Mouse (Mus musculus) right cerebral cortex, postnatal 10 days (tissue): Measurements from ENCODE around the gene Olfr194.
"Not testable (repeated sequence)": the region's sequence is repeated elsewhere in the genome, so short reads cannot be mapped to it uniquely, and the experiment has no call there.

ENCODE experiments used
- DNase-seq, 2 experiments: peaks; one replicate each; pipeline ENCODE4 v3.0.0; 2021; ENCODE audit warnings: low spot score in 2 of 2

Olfr194 gene

DNA sequence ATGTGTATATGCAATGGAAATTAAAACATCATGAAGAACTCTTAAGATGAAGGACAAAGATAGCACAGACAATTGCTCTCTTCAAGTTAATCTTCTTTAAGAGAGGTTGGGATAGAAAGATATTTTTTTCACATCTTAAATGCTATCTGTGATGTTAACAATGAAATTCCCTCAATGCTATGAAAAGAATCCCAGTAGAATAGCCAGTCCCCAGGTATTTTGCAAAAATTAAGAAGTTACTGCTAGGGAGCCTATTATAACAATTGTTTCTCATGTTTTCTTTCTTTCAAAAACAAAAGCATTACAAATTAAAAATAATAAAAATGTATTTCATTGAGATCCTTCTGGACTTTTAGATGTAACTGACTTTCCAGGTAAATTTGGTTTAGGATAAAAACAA is at the start of gene Olfr194:
Gene Olfr194, minus strand, starts transcription at position 101 of the 400 bp plus-strand sequence.
- DNase-seq = no peak

DNA sequence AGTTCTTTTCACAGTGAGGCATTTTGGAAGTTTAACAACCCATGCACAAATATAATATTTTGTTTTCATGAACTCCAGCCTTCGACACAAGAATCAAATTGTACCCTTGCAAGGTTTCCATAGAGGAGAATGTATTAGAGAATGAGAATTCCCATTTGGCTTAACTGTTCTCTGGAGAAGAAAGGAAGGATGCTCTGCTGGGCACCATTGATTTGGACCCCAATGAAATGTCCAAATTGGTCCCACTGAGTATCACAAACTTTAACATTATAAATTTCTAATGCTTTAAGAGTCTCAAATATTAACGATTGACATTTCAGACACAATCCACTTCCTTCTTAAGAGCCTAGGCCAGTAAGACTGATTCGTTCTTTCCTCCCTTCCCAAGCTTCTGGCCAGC is 49.5 kb upstream of the Olfr194 start, which contains the start of gene Olfr196:
Gene Olfr196, minus strand, starts transcription at position 101 of the 400 bp plus-strand sequence.
- DNase-seq = no peak

DNA sequence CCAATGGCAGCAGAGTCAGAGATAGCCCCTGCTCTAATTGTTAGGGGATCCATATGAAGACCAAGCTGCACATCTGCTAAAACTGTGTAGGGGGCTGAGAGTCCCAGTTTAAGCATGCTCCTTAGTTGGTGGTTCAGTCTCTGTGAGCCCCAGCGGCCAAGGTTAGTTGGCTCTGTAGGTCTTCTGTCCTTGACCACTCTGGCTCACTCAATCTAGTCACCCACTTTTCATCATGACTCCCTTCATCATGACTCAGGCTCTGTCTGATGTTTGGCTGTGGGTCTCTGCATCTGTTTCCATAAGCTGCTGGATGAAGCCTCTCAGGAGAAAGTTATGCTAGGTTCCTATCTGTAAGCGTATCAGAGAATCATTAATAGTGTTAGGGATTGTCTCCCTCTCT is 31.1 kb upstream of the Olfr194 start:
- DNase-seq = no peak

DNA sequence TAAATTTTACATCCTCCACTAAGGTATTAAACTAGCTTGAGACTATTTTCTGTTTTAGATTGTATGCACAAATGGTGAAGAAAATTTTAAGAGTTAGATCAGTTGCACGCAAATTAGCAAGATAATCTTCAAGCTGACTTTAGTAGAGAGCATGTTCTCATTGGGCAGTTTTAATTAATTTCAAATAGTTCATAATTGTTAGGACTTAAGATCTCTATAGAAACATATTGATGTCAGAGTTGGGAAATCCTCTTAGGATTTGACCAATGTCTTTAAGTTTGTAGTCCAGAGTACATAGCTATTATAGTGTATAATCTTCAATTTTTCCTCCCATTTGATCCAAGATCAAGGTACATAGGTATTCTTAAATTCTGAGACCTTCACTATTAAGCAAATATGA is 25.9 kb upstream of the Olfr194 start, which contains the start of gene Olfr195:
Gene Olfr195, plus strand, starts transcription at position 301 of the 400 bp plus-strand sequence.
- no peak for DNase-seq

DNA sequence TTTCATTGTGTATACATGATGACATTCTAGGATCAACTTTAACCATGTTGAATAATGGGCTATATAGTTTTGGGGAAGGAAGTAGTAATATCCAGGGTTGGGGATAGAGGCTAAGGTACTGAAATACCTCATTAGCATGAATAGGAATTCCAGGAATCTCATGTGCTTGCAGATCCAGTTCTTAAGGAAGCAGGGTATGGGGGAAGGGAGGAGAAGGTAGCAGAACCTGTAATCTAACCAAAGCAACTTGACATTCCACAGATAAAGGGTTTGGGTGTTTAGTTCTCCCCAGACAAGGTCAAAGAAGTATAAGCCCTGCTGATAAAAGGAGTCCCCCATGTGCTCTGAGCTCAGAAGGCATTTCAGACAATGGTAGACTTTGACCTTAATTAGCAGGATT is 20.2 kb upstream of the Olfr194 start:
- DNase-seq = no peak

DNA sequence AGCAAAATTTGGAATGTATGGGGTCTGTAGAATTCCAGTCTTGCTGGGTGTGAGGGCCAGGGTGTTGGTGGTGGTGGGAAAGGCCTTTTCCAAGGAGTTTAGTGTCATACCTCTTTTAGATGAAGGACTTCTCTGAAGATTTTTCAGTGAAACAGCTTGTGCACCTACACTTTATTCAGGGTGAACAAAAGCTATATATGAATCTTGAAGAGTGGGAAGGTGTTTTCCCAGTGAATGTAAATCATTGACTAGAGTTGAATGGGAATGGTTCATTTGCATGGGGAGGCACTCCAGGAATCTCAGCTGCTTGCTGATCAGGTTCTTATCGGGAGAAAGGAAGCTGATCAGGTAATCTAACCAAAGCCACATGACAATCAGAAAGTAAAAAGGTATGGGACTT is 9.9 kb upstream of the Olfr194 start:
- no peak for DNase-seq

DNA sequence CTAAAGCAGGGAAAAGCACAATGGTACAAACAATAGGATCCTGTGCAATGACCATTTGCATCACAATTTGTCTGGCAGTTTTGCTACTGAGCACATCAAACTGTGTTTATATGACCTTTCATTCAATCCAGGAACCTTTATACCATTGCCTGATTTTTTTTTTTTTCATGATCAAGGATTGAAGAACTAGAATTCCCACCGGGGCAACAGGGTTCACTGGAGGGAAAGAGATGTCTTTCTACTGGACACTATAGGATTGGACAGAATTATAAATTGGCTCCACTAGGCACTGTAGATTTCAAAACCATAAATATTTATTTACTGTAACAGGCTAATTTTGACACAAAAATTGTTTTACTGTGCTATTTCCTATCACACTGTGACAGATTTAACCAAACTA is 9.1 kb downstream of the Olfr194 start, which contains the start of gene Olfr193:
Gene Olfr193, minus strand, starts transcription at position 101 of the 400 bp plus-strand sequence.
- no peak for DNase-seq

DNA sequence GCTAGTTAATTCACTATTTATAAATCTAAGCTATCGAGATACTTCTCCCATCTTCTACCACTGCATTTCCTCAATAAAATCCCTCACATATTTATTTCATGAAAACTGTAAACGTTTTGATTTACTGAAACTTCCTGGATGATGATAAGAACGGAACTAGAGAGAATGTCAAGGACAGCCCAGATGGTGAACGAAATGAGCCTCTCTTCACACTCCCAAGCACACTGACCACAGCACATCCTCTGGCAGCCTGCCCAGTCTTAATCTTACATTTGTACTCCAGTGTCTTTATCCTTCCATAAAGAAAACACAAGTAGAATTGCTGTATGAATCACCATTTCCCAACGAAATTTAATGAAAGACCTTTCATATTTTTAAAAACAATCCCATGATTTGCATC is 12.3 kb downstream of the Olfr194 start:
- not testable (repeated sequence) for DNase-seq

DNA sequence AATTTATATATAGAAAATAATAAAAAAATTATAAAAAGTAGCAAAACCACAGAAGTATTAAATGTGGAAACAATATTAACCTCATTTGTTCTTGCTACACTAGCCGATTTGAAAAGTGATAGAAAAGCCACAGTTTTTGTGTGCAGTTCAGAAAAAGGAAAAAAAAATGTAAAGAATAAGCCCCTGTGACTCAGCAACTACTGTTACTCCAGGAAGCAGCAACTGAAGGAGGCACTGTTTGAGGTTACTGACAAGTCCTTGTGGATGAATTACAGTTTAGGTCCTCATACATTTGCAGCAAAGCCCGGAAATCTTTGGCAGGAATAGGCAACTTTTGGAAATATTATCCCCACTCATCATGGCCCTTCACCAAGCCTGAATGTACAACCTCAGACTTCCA is 15.6 kb downstream of the Olfr194 start:
- no peak for DNase-seq

DNA sequence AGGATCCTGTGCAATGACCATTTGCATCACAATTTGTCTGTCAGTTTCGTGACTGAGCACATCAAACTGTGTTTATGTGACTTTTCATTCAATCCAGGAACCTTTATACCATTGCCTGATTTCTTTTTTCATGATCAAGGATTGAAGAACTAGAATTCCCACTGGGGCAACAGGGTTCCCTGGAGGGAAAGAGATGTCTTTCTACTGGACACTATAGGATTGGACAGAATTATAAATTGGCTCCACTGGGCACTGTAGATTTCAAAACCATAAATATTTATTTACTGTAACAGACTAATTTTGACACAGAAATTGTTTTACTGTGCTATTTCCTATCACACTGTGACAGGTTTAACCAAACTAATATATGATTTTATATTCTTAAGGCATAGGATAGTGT is 31.1 kb downstream of the Olfr194 start, which contains the start of gene Olfr191:
Gene Olfr191, minus strand, starts transcription at position 101 of the 400 bp plus-strand sequence.
- not testable (repeated sequence) for DNase-seq

DNA sequence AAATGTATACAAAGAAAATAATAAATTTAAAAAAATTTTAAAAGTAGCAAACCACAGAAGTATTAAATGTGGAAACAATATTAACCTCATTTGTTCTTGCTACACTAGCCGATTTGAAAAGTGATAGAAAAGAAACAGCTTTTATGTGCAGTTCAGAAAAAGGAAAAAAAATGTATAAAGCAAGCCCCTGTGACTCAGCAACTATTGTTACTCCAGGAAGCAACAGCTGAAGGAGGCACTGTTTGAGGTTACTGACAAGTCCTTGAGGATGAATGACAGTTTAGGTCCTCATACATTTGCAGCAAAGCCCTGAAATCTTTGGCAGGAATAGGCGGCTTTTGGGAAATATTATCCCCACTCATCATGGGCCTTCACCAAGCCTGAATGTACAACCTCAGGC is 39.8 kb downstream of the Olfr194 start:
- not testable (repeated sequence) for DNase-seq

DNA sequence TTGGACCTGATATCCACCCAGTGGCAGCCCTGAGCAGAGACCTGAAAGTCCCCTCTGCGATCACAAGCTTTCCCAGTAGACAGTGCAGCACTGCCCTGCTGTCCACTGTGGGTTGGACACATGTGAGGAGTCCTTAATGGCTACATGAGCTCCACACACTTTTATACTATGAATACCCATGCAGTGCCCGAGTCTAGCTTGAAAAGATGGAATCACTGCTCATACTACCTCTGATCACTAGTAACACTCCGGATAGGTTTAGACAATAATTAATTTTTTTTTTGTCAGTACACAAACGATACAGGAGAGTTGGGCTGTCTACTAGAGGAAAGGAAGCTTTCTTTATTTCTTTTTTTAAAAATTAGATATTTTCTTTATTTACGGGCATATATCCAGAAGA is 43.0 kb downstream of the Olfr194 start, which contains the start of gene Olfr190:
Gene Olfr190, minus strand, starts transcription at position 101 of the 400 bp plus-strand sequence.
- no peak for DNase-seq

DNA sequence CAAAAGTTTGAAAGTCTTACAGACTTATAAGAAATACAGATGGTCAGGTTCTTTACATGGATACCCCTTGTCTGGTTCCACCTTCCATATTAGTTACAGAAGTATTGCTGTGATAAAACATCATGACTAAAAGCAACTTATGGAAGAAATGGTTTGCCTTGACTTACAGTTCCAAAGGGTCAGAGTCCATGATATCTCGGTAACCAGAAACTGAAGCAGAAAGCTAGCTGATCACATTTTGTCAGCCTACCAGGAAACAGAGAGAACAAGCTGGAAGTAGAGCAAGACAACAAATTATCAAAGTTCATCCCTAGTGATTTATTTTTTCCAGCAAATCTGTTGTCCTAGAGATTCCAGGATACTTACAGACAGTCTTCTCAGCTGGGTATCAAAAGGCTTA is 47.3 kb downstream of the Olfr194 start:
- no peak for DNase-seq

DNA sequence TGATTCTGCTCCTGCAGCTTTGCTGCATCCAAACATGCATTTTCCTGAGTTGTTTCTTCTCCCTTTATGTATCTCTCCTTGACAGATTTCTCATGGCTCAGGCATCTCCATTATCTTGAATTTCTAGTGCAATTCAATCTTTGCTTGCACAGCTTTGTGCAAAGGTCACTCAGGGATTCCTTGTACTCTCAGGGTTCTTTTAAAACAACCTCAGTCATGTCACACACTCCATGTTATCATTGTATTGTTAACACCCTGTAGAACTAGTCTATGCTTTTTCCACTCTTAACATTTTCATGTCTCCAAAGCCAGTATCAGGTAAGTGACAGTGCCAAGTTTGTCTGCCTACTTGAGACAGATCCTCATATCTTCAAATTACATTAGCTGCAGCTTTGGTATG is 49.1 kb downstream of the Olfr194 start:
- DNase-seq = no peak
